Mouse (Mus musculus): ENCODE results near the gene Lpcat2.

The Lpcat2 gene

GRCm38 (mm10) chr8:92911477-92911876, 56.3 kb downstream of the Lpcat2 start:
- DNase-seq (ENCODE audit: low read depth): no peak

DNA sequence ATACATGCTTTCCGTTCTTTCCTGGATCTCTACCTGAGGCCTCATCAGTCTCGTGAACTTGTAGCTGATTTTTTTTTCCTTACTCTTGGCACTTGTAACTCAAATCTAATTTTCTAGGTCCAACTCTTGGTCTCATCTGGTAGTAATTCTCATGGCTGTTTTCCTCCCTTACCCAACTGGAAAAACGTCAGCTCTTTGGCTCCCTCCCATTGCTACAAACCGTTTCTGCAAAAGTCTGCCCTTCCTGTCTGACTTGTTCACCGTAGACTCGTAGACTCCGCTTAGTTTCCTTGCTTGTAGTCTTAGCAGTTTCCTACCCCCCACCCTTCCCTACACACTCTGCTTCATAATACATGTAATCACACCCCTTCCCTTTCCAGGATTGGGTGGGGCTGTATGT, 58.3 kb downstream of the Lpcat2 start:
- no peak for DNase-seq (ENCODE audit: low read depth)

- DNase-seq (ENCODE audit: low read depth): no peak
These were observed 60.9 kb downstream of the Lpcat2 start for GRCm38 (mm10) chr8:92916082-92916481.

- DNase-seq (ENCODE audit: low read depth): no peak
These were observed 66.6 kb downstream of the Lpcat2 start for GRCm38 (mm10) chr8:92921768-92922167.

DNA sequence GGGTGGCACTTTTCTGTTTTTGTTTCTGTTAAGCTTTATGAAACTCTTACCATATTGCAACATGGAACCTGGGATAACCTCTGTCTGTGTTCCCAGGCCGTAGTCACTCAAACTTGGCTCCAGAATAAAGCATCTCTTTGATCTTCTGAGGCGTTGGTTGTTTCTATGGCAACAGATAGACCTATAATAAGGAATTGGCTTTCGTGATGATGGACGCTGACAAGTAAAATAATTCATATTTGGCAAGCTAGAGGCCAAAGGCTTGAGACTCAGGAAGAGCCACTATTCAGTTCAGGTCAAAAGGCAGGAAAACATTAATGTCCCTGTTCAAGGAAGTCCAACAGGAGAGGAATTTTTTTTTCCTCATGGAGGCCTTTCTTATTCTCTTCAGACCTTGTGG, 73.8 kb downstream of the Lpcat2 start:
- DNase-seq (ENCODE audit: low read depth): no peak

DNA sequence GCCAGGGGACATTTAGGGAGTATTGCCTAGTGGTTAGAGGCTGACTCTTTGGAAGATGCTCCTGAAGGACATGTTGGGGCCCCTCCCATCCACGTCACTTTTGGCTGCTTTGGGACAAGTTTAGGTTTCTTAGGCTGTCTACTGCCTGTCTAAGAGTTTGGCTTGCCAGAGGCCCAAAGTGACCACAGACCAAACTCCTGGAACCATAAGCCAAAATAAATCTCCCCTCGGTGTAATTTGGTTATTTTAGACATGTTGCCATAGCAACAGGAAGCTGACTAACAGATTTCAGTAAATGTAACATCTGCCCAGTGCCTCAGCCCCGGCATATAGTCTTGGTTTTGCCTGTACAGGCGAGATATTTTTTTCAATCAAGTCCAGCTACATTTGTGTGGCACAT, 82.9 kb downstream of the Lpcat2 start:
- DNase-seq (ENCODE audit: low read depth): no peak

- DNase-seq (ENCODE audit: low read depth): peak; percentile 44
These were observed 93.9 kb downstream of the Lpcat2 start for GRCm38 (mm10) chr8:92949071-92949470.

- DNase-seq (ENCODE audit: low read depth): no peak
These were observed 95.7 kb downstream of the Lpcat2 start for GRCm38 (mm10) chr8:92950639-92951371.

- no peak for DNase-seq (ENCODE audit: low read depth)
These were observed 98.9 kb downstream of the Lpcat2 start for GRCm38 (mm10) chr8:92954044-92954443.

DNA sequence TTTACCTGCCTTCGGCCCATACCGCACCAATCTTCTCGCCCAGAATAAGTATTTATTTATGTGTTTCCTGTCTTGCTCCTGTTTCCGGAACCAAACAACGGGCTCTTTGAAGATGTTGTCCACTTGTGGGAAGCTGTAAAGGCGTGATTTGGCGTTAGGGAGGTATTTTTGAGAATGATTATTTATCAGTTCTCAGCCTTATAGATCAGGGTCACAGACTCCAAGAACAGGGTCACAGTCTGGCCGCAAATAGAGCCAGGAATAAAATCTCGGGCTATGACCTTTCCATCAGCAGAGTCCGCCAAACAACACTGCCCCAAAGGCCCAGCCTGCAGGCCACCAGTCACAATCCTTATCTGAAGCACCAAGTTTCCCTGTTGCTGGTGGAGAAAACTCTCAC, 104.6 kb downstream of the Lpcat2 start, which contains the start of gene Slc6a2:
Slc6a2 (plus strand) TSS at position 301 of the 400 bp plus-strand sequence.
- DNase-seq (ENCODE audit: low read depth): no peak

DNA sequence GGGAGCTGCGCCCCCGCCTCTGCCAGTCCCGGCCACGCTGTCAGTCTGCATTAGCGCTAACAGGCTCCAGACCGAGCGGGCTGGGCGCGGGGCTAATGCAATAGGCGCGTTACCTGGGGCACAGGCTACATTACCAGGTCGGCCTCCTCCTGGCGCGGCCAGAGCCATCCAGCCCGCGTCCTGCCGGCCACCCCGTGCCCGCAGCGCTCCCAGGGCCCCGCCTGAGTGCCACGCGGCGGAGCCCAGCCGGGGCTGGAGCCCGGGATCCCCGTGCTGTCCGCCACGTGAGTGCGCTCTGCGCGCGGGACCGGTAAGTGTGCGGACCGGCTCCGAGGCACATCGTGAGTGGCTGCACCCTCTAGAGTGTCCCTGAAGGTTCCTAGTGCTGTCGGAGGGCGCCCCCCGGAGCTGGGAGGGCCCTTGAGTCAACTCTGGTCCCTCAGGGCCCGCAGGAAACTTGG, 105.3 kb downstream of the Lpcat2 start:
- DNase-seq (ENCODE audit: low read depth): no peak

- no peak for DNase-seq (ENCODE audit: low read depth)
These were observed 105.9 kb downstream of the Lpcat2 start for GRCm38 (mm10) chr8:92961088-92961487.

- no peak for DNase-seq (ENCODE audit: low read depth)
These were observed 109.4 kb downstream of the Lpcat2 start for GRCm38 (mm10) chr8:92964556-92964955.
